Mouse (Mus musculus) 3T3-L1 (cell line): ENCODE data around the gene Fan1.

Experiments used
- DNase-seq: peaks from one replicate; pipeline ENCODE4 v3.0.0-alpha.2; 2015; ENCODE audit warnings: low read depth, low spot score

The Fan1 gene

GRCm38 (mm10) chr7:64373830-64374562 is at the start of gene Fan1:
Gene Fan1 (minus strand): TSS chr7:64374095.
- DNase-seq, result peak; percentile 85

- no peak for DNase-seq
These were observed 30.1 kb upstream of the Fan1 start for GRCm38 (mm10) chr7:64403989-64404388.

- DNase-seq, result no peak
These were observed 28.6 kb upstream of the Fan1 start for GRCm38 (mm10) chr7:64402452-64402851.

- DNase-seq, result no peak
These were observed 26.8 kb upstream of the Fan1 start for GRCm38 (mm10) chr7:64400725-64401124.

- DNase-seq, result no peak
These were observed 18.9 kb upstream of the Fan1 start for GRCm38 (mm10) chr7:64392819-64393151.

GRCm38 (mm10) chr7:64392122-64392818 is 18.4 kb upstream of the Fan1 start, which contains the start of the genes Mphosph10 and Mcee:
Gene Mphosph10 (minus strand): TSS chr7:64392268.
Gene Mcee (plus strand): TSS chr7:64392607.
- DNase-seq, result peak; percentile 92

- no peak for DNase-seq
These were observed 17.6 kb upstream of the Fan1 start for GRCm38 (mm10) chr7:64391479-64391878.

GRCm38 (mm10) chr7:64373147-64373829 is 607 bp downstream of the Fan1 start:
- DNase-seq, result no peak

GRCm38 (mm10) chr7:64371940-64372878 is 1.7 kb downstream of the Fan1 start:
- no peak for DNase-seq

- no peak for DNase-seq
These were observed 4.1 kb downstream of the Fan1 start for GRCm38 (mm10) chr7:64369841-64370240.

GRCm38 (mm10) chr7:64365863-64366262 is 8.0 kb downstream of the Fan1 start:
- DNase-seq, result no peak

GRCm38 (mm10) chr7:64360586-64360945 is 13.3 kb downstream of the Fan1 start:
- no peak for DNase-seq

GRCm38 (mm10) chr7:64359943-64360585 is 13.8 kb downstream of the Fan1 start:
- DNase-seq, result no peak

- DNase-seq, result no peak
These were observed 15.2 kb downstream of the Fan1 start for GRCm38 (mm10) chr7:64358666-64359065.

- DNase-seq, result no peak
These were observed 16.5 kb downstream of the Fan1 start for GRCm38 (mm10) chr7:64357405-64357804.

- DNase-seq, result no peak
These were observed 17.2 kb downstream of the Fan1 start for GRCm38 (mm10) chr7:64356661-64357060.

GRCm38 (mm10) chr7:64354206-64354605 is 19.7 kb downstream of the Fan1 start:
- DNase-seq, result no peak

- no peak for DNase-seq
These were observed 22.8 kb downstream of the Fan1 start for GRCm38 (mm10) chr7:64351087-64351486.

- peak; percentile 27 for DNase-seq
These were observed 24.6 kb downstream of the Fan1 start for GRCm38 (mm10) chr7:64349147-64349861.

- no peak for DNase-seq
These were observed 26.1 kb downstream of the Fan1 start for GRCm38 (mm10) chr7:64347813-64348212.
